Mouse (Mus musculus): Measurements from ENCODE around the gene Bcr. TPM values are rescaled to one million over a fixed set of nuclear protein-coding genes. Genes with fewer than 3 reads are reported as not detected.

Gene Bcr
- polyA plus RNA-seq, 1 experiment from 2014 or later, result 7.6 TPM

- Histone ChIP-seq H3K27ac (ENCODE audit: low read depth, low read length) (no peak overlapping the region), H3K4me3 (ENCODE audit: low read depth, low read length) (no peak overlapping the region), H3K9me3 (ENCODE audit: control insufficient read depth, low read length) (no peaks in the 10 kb centered on the region), H3K4me2 (no peak overlapping the region), H3K36me3 (ENCODE audit: control insufficient read depth, insufficient read depth, low read length) (peaks cover 4% of the 10 kb centered on the region; the same call in 1 of the 2 replicates), H3K4me1 (ENCODE audit: control insufficient read depth, insufficient read depth, low read length) (peaks cover 10% of the 10 kb centered on the region), H3K27me3 (ENCODE audit: control insufficient read depth, insufficient read depth, low read length) (no peaks in the 10 kb centered on the region), H3K9ac (ENCODE audit: low read length) (no peak overlapping the region)
- DNase-seq (ENCODE audit: low spot score, missing footprints), result no peak
- 82% methylated on average over 4 of the region's 4 CpGs for whole genome bisulfite sequencing
- no peak for ATAC-seq (ENCODE audit: low FRiP score)
These were observed 65.2 kb downstream of the Bcr start for GRCm38 (mm10) chr10:75125577-75125976.

- H3K36me3 ChIP-seq (ENCODE audit: control insufficient read depth, insufficient read depth, low read length), result peaks cover 6% of the 10 kb centered on the region
- no peak overlapping the region for H3K27ac ChIP-seq (ENCODE audit: low read depth, low read length)
- H3K4me1 ChIP-seq (ENCODE audit: control insufficient read depth, insufficient read depth, low read length), result no peaks in the 10 kb centered on the region
- H3K9me3 ChIP-seq (ENCODE audit: control insufficient read depth, low read length), result no peaks in the 10 kb centered on the region
- WGBS, result 87% methylated on average over 7 of the region's 7 CpGs
- no peak for DNase-seq (ENCODE audit: low spot score, missing footprints)
- ATAC-seq (ENCODE audit: low FRiP score), result no peak
- no peak overlapping the region for H3K4me2 ChIP-seq
- H3K4me3 ChIP-seq (ENCODE audit: low read depth, low read length), result no peak overlapping the region
- no peak overlapping the region for H3K9ac ChIP-seq (ENCODE audit: low read length)
- no peaks in the 10 kb centered on the region for H3K27me3 ChIP-seq (ENCODE audit: control insufficient read depth, insufficient read depth, low read length)
These were observed 68.9 kb downstream of the Bcr start for GRCm38 (mm10) chr10:75129283-75129710.

GRCm38 (mm10) chr10:75130372-75131046 lies 70.1 kb downstream of the Bcr start:
- ATAC-seq (ENCODE audit: low FRiP score), result no peak
- H3K36me3 ChIP-seq (ENCODE audit: control insufficient read depth, insufficient read depth, low read length), result peaks cover 6% of the 10 kb centered on the region
- WGBS, result 87% methylated on average over 4 of the region's 4 CpGs

GRCm38 (mm10) chr10:75131625-75132024 lies 71.2 kb downstream of the Bcr start:
- peak; percentile 79 for DNase-seq (ENCODE audit: low spot score, missing footprints)
- 67% methylated on average over 8 of the region's 8 CpGs for WGBS
- Histone ChIP-seq H3K4me3 (ENCODE audit: low read depth, low read length) (no peak overlapping the region), H3K9me3 (ENCODE audit: control insufficient read depth, low read length) (no peaks in the 10 kb centered on the region), H3K27ac (ENCODE audit: low read depth, low read length) (no peak overlapping the region), H3K4me2 (no peak overlapping the region), H3K9ac (ENCODE audit: low read length) (no peak overlapping the region), H3K36me3 (ENCODE audit: control insufficient read depth, insufficient read depth, low read length) (peaks cover 2% of the 10 kb centered on the region), H3K27me3 (ENCODE audit: control insufficient read depth, insufficient read depth, low read length) (no peaks in the 10 kb centered on the region), H3K4me1 (ENCODE audit: control insufficient read depth, insufficient read depth, low read length) (no peaks in the 10 kb centered on the region)
- no peak for ATAC-seq (ENCODE audit: low FRiP score)

More at GRCm38 (mm10) chr10:75130372-75131046, 70.1 kb downstream of the Bcr start:
- H3K9ac ChIP-seq (ENCODE audit: low read length), result no peak overlapping the region
- no peaks in the 10 kb centered on the region for H3K27me3 ChIP-seq (ENCODE audit: control insufficient read depth, insufficient read depth, low read length)
- H3K9me3 ChIP-seq (ENCODE audit: control insufficient read depth, low read length), result no peaks in the 10 kb centered on the region
- H3K4me3 ChIP-seq (ENCODE audit: low read depth, low read length), result no peak overlapping the region
- H3K27ac ChIP-seq (ENCODE audit: low read depth, low read length), result no peak overlapping the region
- H3K4me1 ChIP-seq (ENCODE audit: control insufficient read depth, insufficient read depth, low read length), result no peaks in the 10 kb centered on the region
- no peak for DNase-seq (ENCODE audit: low spot score, missing footprints)
- no peak overlapping the region for H3K4me2 ChIP-seq

GRCm38 (mm10) chr10:75134861-75135517 lies 74.6 kb downstream of the Bcr start:
- ATAC-seq (ENCODE audit: low FRiP score) (no peak), DNase-seq (ENCODE audit: low spot score, missing footprints) (peak; percentile 67)
- H3K4me2 ChIP-seq, result no peak overlapping the region
- H3K27ac ChIP-seq (ENCODE audit: low read depth, low read length), result no peak overlapping the region
- no peak overlapping the region for H3K4me3 ChIP-seq (ENCODE audit: low read depth, low read length)
- WGBS, result 86% methylated on average over 15 of the region's 15 CpGs
- H3K27me3 ChIP-seq (ENCODE audit: control insufficient read depth, insufficient read depth, low read length), result no peaks in the 10 kb centered on the region
- H3K9me3 ChIP-seq (ENCODE audit: control insufficient read depth, low read length), result no peaks in the 10 kb centered on the region
- no peaks in the 10 kb centered on the region for H3K4me1 ChIP-seq (ENCODE audit: control insufficient read depth, insufficient read depth, low read length)
- H3K9ac ChIP-seq (ENCODE audit: low read length), result no peak overlapping the region
- H3K36me3 ChIP-seq (ENCODE audit: control insufficient read depth, insufficient read depth, low read length), result peaks cover 2% of the 10 kb centered on the region; the same call in 1 of the 2 replicates

- 88% methylated on average over 21 of the region's 21 CpGs for WGBS
- no peak overlapping the region for H3K4me2 ChIP-seq
- H3K4me3 ChIP-seq (ENCODE audit: low read depth, low read length), result no peak overlapping the region
- ATAC-seq (ENCODE audit: low FRiP score) (peak; percentile 31; the same call in 1 of the 2 replicates), DNase-seq (ENCODE audit: low spot score, missing footprints) (peak; percentile 54)
- H3K9ac ChIP-seq (ENCODE audit: low read length), result no peak overlapping the region
- H3K27me3 ChIP-seq (ENCODE audit: control insufficient read depth, insufficient read depth, low read length), result no peaks in the 10 kb centered on the region
- H3K4me1 ChIP-seq (ENCODE audit: control insufficient read depth, insufficient read depth, low read length), result no peaks in the 10 kb centered on the region
- H3K9me3 ChIP-seq (ENCODE audit: control insufficient read depth, low read length), result no peaks in the 10 kb centered on the region
- no peak overlapping the region for H3K27ac ChIP-seq (ENCODE audit: low read depth, low read length)
- H3K36me3 ChIP-seq (ENCODE audit: control insufficient read depth, insufficient read depth, low read length), result peaks cover 3% of the 10 kb centered on the region
These were observed 75.2 kb downstream of the Bcr start for GRCm38 (mm10) chr10:75135518-75136162.

- ATAC-seq (ENCODE audit: low FRiP score) (no peak), DNase-seq (ENCODE audit: low spot score, missing footprints) (peak; percentile 84)
- H3K27ac ChIP-seq (ENCODE audit: low read depth, low read length), result no peak overlapping the region
- H3K9me3 ChIP-seq (ENCODE audit: control insufficient read depth, low read length), result no peaks in the 10 kb centered on the region
- H3K4me3 ChIP-seq (ENCODE audit: low read depth, low read length), result no peak overlapping the region
- H3K9ac ChIP-seq (ENCODE audit: low read length), result no peak overlapping the region
- H3K36me3 ChIP-seq (ENCODE audit: control insufficient read depth, insufficient read depth, low read length), result peaks cover 9% of the 10 kb centered on the region
- WGBS, result 80% methylated on average over 3 of the region's 3 CpGs
- H3K27me3 ChIP-seq (ENCODE audit: control insufficient read depth, insufficient read depth, low read length), result no peaks in the 10 kb centered on the region
- H3K4me2 ChIP-seq, result no peak overlapping the region
- no peaks in the 10 kb centered on the region for H3K4me1 ChIP-seq (ENCODE audit: control insufficient read depth, insufficient read depth, low read length)
These were observed 76.8 kb downstream of the Bcr start for GRCm38 (mm10) chr10:75137148-75137547.

GRCm38 (mm10) chr10:75145221-75145620 lies 84.8 kb downstream of the Bcr start:
- Histone ChIP-seq H3K4me2 (no peak overlapping the region), H3K27ac (ENCODE audit: low read depth, low read length) (no peak overlapping the region), H3K36me3 (ENCODE audit: control insufficient read depth, insufficient read depth, low read length) (peaks cover 12% of the 10 kb centered on the region), H3K4me1 (ENCODE audit: control insufficient read depth, insufficient read depth, low read length) (peaks cover 12% of the 10 kb centered on the region), H3K9me3 (ENCODE audit: control insufficient read depth, low read length) (no peaks in the 10 kb centered on the region), H3K9ac (ENCODE audit: low read length) (no peak overlapping the region), H3K27me3 (ENCODE audit: control insufficient read depth, insufficient read depth, low read length) (no peaks in the 10 kb centered on the region), H3K4me3 (ENCODE audit: low read depth, low read length) (no peak overlapping the region)
- ATAC-seq (ENCODE audit: low FRiP score) (no peak), DNase-seq (ENCODE audit: low spot score, missing footprints) (no peak)
- 88% methylated on average over 17 of the region's 17 CpGs for WGBS

GRCm38 (mm10) chr10:75146001-75146400 lies 85.6 kb downstream of the Bcr start:
- DNase-seq (ENCODE audit: low spot score, missing footprints), result peak; percentile 45
- Histone ChIP-seq H3K4me1 (ENCODE audit: control insufficient read depth, insufficient read depth, low read length) (peaks cover 12% of the 10 kb centered on the region), H3K4me2 (no peak overlapping the region), H3K9me3 (ENCODE audit: control insufficient read depth, low read length) (no peaks in the 10 kb centered on the region), H3K9ac (ENCODE audit: low read length) (no peak overlapping the region), H3K27ac (ENCODE audit: low read depth, low read length) (no peak overlapping the region), H3K36me3 (ENCODE audit: control insufficient read depth, insufficient read depth, low read length) (peaks cover 8% of the 10 kb centered on the region; the same call in 1 of the 2 replicates), H3K27me3 (ENCODE audit: control insufficient read depth, insufficient read depth, low read length) (no peaks in the 10 kb centered on the region), H3K4me3 (ENCODE audit: low read depth, low read length) (no peak overlapping the region)
- no peak for ATAC-seq (ENCODE audit: low FRiP score)
- WGBS, result 96% methylated on average over 4 of the region's 4 CpGs

Measured in midbrain, embryonic 11.5 days (tissue).